Mouse (Mus musculus): ENCODE results near the gene Defb29.

GRCm38 (mm10) chr2:152580612-152581011, 40.7 kb upstream of the Defb29 start:
- TF ChIP-seq CTCF (IDR thresholded peaks at IDR 0.05; ENCODE audit: borderline replicate concordance, control insufficient read depth, extremely low read depth, insufficient read depth, low read length, poor library complexity), result no peak
- no peak for TF ChIP-seq POLR2A (IDR thresholded peaks at IDR 0.05; ENCODE audit: control insufficient read depth, extremely low read depth, insufficient read depth, low read length, poor library complexity)
